Mouse (Mus musculus): ENCODE measurements around the gene Usp6nl.

Gene Usp6nl

GRCm38 (mm10) chr2:6462306-6462705, 139.8 kb downstream of the Usp6nl start:
- DNase-seq (ENCODE audit: extremely low read depth, insufficient read length, low spot score): no peak

GRCm38 (mm10) chr2:6463772-6464661, 141.6 kb downstream of the Usp6nl start:
- no peak for DNase-seq (ENCODE audit: extremely low read depth, insufficient read length, low spot score)

- DNase-seq (ENCODE audit: extremely low read depth, insufficient read length, low spot score): no peak
Measured at GRCm38 (mm10) chr2:6466396-6466795, 143.9 kb downstream of the Usp6nl start.

- DNase-seq (ENCODE audit: extremely low read depth, insufficient read length, low spot score): no peak
Measured at GRCm38 (mm10) chr2:6467318-6467717, 144.9 kb downstream of the Usp6nl start.

- peak; percentile 15 for DNase-seq (ENCODE audit: extremely low read depth, insufficient read length, low spot score)
Measured at GRCm38 (mm10) chr2:6469164-6469563, 146.7 kb downstream of the Usp6nl start.

- no peak for DNase-seq (ENCODE audit: extremely low read depth, insufficient read length, low spot score)
Measured at GRCm38 (mm10) chr2:6471110-6471611, 148.7 kb downstream of the Usp6nl start.

- DNase-seq (ENCODE audit: extremely low read depth, insufficient read length, low spot score): no peak
Measured at GRCm38 (mm10) chr2:6473829-6474228, 151.4 kb downstream of the Usp6nl start.

GRCm38 (mm10) chr2:6477884-6478283, 155.4 kb downstream of the Usp6nl start:
- DNase-seq (ENCODE audit: extremely low read depth, insufficient read length, low spot score): no peak

GRCm38 (mm10) chr2:6478361-6478965, 156.0 kb downstream of the Usp6nl start:
- no peak for DNase-seq (ENCODE audit: extremely low read depth, insufficient read length, low spot score)

GRCm38 (mm10) chr2:6478966-6479391, 156.5 kb downstream of the Usp6nl start:
- DNase-seq (ENCODE audit: extremely low read depth, insufficient read length, low spot score): no peak

- DNase-seq (ENCODE audit: extremely low read depth, insufficient read length, low spot score): no peak
Measured at GRCm38 (mm10) chr2:6479620-6480019, 157.2 kb downstream of the Usp6nl start.

- DNase-seq (ENCODE audit: extremely low read depth, insufficient read length, low spot score): no peak
Measured at GRCm38 (mm10) chr2:6481966-6482365, 159.5 kb downstream of the Usp6nl start.

GRCm38 (mm10) chr2:6482411-6482810, 159.9 kb downstream of the Usp6nl start:
- DNase-seq (ENCODE audit: extremely low read depth, insufficient read length, low spot score): no peak

GRCm38 (mm10) chr2:6483081-6483992, 160.9 kb downstream of the Usp6nl start:
- DNase-seq (ENCODE audit: extremely low read depth, insufficient read length, low spot score): no peak

- DNase-seq (ENCODE audit: extremely low read depth, insufficient read length, low spot score): no peak
Measured at GRCm38 (mm10) chr2:6484179-6484578, 161.7 kb downstream of the Usp6nl start.

GRCm38 (mm10) chr2:6487566-6488488, 165.4 kb downstream of the Usp6nl start:
- no peak for DNase-seq (ENCODE audit: extremely low read depth, insufficient read length, low spot score)

GRCm38 (mm10) chr2:6488489-6489056, 166.1 kb downstream of the Usp6nl start:
- DNase-seq (ENCODE audit: extremely low read depth, insufficient read length, low spot score): no peak

- DNase-seq (ENCODE audit: extremely low read depth, insufficient read length, low spot score): no peak
Measured at GRCm38 (mm10) chr2:6490076-6490475, 167.6 kb downstream of the Usp6nl start.

- no peak for DNase-seq (ENCODE audit: extremely low read depth, insufficient read length, low spot score)
Measured at GRCm38 (mm10) chr2:6490870-6491269, 168.4 kb downstream of the Usp6nl start.
